Mouse (Mus musculus) urinary bladder, postnatal 10 days (tissue): ENCODE data around the gene Dgcr2.

Experiments
- DNase-seq: peaks from one replicate; pipeline ENCODE4 v3.0.0; 2022; ENCODE audit warnings: low spot score

Dgcr2 gene

DNA sequence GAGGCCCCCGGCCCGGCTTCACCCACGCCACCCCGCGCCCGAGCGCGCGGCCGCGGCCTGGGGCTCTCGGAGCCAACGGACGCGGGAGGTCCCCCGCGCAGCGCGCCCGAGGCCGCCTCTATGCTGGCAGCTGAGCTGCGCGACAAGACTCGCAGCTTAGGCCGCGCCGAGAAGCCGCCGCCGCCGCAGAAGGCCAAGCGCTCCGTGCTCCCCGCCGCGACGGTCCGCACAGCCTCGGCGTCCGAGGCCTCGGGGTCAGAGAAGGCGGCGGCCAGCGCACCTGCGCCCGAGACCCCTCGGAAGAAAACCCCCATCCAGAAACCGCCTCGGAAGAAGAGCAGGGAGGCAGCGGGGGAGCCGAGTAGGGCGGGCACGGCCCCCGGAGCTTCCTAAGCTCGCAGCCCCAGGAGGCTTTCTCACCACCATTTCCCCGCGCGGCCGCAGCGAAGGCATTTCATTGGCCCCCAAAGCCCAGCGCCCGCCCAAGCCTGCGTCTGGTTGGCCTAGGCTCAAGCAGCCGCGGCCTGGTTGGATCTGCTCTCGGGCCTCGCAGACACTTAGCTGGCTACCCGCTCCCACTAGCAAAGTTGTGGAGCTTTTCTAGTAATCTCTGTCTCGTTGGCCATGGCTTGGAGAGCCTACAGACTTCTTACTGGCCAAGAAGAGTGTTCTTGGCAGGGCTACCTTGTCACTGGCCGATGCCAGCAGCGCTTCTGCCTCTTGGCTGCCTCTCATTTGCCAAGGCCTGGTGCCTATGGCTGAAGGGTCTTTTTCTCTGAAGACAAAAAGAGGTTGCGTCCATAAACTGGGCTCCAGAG is 91.0 kb downstream of the Dgcr2 start:
- no peak for DNase-seq

DNA sequence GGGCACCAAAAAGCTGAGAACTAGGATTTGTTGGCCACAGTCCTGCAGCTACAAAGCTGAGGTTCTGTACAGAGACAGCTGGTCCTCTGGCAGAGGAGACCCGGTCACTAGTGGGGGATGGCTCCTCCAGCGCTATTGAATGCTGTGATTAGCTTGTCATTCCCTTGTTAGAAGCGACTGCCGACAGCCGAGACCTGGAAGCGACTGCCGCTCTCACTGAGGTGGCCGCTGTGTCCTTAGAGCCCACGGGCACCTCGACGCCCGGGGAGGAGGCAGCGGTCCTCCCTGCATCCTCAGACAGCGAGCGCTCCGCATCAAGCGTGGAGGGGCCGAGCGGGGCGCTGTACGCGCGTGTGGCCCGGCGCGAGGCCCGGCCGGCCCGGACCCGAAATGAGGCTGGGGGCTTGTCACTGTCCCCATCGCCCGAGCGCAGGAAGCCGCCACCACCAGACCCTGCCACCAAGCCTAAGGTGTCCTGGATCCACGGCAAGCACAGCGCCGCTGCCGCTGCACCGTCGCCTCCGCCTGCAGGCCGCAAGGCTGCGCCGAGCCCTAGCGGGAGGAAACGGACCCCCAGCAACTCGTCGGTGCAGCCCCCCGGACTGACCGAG is 91.7 kb downstream of the Dgcr2 start:
- no peak for DNase-seq

DNA sequence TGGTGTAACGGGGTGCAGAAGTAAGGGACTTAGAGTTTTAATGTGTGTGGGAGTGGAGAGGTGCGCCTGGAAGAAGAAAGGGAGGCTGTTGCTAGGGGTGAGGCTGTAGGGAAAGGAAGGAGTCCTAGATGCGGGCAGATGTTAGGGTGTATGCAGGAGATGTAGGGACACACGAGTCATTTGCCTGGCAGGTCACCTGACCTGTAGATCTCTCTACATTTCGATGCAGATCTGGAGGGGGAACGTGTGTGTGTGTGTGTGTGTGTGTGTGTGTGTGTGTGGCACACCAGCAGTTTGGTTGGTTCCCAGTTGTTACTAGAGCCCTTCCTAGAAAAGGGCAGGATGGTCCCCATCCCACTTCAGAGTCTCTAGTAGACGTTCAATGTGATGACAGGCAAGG is 93.4 kb downstream of the Dgcr2 start:
- DNase-seq, result no peak

DNA sequence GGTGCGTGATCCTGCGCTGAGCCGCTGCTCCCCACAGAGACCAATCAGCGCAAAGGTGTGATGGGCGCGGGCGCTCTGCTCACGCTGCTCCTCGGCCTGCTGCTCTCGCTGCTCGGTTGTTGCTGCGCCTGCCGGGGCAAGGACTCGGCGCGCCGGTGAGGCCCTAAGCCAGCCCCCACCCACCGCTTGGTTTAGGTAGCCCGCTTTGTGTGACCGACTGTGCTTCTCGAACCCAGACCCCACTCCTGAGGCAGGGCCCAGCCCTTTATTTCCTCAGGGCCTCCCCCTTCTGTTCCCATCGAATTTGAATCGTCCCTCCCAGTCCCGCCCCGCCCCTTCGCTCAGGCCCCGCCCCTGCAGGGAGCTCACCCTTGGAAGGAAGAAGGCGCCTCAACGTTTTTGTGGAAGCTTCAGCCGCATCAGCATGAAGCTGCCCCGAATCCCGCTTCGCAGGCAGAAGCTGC is 93.9 kb downstream of the Dgcr2 start:
- DNase-seq, result no peak

DNA sequence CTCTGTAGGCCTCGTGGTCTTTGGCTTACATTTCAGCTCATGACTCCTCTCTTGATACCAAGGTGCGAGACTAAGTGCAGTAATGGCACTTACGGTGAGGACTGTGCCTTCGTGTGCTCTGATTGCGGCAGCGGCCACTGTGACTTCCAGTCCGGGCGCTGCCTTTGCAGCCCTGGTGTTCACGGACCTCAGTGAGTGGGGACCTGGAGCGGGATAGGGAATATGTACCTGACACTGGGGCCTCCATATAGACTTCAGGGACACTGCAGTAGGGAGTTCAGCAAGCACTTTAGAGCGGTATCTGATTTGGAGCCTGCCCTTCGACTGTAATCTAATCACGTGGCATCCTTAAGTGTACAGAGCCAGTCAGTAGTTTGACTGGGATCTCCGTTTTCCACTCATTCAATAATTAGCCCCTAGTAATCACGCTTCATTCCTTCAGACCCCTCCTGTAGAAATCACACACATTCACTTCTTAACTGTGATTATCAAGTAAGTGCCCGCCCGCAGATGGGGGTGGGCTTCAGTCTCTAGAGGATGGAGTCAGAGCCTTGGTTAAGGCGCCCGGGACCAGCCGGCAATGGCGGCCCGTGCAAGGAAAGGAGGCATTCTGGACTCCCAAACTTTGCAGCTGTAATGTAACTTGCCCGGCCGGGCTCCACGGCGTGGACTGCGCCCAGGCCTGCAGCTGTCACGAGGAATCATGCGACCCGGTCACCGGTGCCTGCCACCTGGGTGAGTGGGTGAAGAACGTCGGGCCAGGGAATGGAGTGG is 94.5 kb downstream of the Dgcr2 start:
- no peak for DNase-seq

DNA sequence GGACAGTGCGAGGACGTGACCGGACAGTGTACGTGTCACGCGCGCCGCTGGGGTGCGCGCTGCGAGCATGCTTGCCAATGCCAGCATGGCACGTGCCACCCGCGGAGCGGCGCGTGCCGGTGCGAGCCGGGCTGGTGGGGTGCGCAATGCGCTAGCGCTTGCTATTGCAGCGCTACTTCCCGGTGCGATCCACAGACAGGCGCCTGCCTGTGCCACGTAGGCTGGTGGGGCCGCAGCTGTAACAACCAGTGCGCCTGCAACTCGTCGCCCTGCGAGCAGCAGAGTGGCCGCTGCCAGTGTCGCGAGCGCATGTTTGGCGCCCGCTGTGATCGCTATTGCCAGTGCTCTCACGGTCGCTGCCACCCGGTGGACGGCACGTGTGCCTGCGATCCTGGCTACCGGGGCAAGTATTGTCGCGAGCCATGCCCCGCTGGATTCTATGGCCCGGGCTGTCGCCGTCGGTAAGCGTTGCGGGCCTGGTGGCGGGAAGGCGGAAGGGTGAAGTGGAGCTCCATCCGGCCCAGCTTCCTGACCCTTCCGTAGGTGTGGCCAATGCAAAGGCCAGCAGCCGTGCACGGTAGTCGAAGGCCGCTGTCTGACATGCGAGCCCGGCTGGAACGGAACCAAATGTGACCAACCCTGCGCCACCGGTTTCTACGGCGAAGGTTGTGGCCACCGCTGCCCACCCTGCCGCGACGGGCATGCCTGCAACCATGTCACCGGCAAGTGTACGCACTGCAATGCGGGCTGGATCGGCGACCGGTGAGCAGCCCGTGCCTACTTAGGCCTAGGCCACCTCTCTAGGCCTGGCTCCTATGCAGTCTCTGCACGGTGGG is 95.3 kb downstream of the Dgcr2 start:
- DNase-seq, result no peak

DNA sequence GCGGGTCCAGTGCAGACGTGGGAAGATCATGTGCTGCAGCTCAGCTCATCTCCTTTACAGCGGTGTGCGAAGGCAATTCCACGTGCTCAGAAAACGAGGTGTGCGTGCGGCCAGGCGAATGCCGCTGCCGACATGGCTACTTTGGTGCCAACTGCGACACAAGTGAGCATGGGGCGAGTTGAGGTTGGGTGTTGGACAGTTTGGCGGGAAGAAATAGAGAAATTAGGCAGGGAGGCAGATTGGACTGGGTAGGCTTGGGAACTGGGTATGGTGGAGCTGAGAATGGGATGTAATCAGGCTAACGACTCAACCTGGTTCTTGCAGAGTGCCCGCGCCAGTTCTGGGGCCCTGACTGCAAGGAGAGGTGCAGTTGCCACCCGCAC is 95.9 kb downstream of the Dgcr2 start:
- DNase-seq, result no peak

DNA sequence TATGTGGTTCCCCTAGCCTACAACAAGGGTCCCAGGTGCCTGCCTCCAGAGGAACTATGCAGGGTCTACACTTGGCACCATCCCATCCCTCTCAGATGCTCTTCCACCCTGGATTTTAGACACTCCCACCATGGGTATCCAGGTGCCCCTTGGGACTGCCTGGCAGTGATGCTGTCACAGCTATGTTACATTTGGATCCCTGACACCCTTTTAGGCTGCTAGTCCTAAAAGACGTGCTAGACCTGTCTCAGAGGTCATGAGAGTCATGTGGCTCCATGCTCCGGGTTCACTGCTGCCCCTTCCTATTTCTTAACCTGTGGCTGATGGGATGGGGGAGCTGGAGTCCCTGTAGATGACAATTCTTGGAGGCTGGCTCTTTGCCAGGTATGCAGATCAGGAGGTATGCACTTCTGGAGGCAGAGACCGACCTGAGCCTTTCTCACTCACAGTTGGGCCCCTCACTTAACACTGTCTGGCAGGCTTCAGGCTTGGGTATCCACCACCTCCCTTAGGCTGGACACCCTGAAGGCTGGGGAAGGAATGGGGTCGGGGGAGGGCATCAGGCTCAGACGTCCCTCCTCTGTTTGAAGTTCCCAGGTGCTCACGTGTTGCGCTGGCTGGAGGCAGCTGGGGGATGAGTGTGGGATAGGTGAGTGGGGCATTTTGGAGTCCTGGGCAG is 96.4 kb downstream of the Dgcr2 start:
- no peak for DNase-seq

DNA sequence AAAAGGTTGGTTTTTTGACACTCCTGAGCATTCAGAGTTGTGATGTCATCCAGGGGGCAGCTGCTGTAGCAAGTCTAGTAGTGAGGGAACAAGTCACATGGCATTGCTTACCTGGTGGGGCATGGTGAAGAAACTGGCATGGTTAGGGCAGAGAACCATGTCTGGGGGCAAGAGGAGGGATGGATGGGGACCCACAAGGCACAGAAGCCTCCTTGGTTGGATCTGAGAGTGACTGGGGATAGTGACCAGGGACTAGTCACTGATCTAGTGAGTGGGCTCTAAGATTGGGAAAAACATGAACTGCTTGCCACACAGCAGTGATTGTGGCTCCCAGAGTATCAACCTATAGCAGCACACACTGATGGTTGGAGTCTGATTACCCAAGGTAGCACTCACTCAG is 98.8 kb downstream of the Dgcr2 start:
- no peak for DNase-seq

DNA sequence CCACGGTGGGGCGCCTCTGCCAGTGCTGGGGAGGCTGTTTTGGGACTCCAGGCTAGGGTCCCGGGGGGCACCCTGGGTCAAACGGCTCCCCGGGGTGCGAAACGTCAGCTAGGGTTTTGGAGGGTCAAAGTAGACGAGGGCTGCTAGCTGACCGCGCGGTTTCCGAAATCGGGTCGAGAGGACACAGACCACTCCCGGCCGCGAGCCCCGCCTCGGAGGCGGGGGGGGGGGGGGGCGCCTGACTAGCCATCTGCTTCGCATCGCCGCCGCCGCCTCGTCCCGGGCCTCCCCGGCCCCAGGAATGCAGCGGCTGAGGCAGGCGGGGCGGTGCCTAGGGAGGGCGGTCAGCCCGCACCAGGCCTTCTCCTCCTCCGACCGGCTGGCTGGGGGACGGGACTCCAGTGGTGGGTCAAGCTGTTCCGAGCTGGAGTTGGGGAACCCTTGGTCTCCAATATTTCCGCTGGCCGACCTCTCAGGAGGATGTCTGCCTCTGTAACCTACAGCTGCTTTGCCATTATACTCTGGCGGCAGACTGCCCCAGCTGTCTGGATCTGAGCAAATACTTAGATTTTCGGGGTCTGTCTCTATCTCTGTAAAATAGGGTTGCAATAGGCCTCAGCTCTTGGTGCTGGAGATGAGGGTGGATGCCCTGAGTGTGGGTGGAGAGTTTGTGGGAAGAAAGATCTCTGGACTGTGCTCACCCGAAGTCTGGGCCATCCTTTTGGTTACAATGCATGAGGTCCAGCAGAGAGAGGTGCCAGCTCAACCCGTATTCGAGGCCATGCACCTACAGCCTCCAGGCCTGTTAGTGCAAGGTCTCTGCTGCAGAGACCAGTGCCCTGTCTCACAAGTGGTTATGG is 99.8 kb downstream of the Dgcr2 start:
- DNase-seq, result no peak

DNA sequence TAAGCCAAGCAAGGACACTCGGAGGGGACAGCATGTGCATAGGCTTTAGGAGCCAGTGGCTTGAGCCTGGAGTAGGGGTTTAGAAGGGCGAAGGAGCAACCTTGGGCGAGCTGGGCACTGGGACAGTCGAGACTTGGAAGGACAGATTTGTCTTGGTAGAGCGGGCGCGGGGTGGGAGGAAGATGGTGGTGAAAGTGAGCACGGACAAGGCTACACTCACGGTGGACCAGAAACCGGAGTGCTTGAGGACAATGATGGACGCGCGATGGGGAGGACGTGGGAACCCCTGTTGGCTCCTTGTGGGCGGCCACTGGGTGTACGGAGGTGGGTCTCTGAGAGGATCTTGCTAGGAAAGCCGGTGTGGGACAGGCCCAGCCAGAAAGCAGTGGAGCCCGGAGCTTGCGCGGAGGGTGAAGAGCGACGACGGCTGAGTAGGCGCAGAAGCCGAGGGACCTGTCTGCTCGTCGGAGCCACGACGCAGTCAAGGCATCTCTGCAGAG is 100.5 kb downstream of the Dgcr2 start:
- DNase-seq, result no peak

DNA sequence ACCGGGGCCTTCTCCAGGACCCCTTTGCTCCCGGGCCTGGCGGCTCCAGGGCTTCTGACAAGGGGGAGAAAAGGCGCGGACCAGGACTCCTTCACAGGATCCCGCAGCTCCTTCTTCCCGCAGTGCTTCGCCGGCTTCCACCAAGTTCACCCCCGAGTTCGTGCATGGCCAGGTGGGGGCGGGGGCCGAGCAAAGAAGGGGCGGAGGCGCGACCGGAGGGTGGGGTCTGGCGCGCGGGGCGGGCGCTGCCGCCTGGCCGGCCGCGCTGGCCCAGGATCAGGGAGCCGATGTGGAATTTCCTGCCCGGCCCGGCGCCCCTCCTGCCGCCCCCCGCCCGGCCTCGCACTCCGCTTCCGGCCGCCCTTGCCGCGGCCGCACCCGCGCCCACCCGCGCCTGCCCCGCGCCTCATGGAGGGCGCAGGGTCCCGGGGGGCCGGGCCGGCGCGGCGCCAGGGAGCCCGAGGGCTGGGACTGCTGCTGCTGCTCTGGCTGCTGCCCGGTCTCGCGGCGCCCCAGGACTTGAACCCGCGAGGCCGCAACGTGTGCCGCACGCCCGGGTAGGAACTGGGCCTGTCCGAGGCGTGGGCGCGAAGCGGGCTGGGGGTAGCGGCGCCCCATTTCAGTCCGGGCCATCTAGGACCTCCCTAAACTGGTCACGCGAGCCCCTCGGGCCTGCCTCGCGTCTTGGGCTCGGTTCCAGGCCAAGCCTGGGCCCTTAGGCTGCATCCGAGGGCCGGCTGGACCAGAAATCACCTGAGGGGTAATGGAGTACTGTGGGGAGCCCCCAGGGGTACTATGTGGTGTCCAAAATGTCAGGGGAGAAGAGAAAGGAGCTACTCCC is 101.2 kb downstream of the Dgcr2 start, which contains the start of gene Scarf2:
Gene Scarf2 (plus strand): TSS at position 312 of the 841 bp plus-strand sequence.
- DNase-seq, result no peak

DNA sequence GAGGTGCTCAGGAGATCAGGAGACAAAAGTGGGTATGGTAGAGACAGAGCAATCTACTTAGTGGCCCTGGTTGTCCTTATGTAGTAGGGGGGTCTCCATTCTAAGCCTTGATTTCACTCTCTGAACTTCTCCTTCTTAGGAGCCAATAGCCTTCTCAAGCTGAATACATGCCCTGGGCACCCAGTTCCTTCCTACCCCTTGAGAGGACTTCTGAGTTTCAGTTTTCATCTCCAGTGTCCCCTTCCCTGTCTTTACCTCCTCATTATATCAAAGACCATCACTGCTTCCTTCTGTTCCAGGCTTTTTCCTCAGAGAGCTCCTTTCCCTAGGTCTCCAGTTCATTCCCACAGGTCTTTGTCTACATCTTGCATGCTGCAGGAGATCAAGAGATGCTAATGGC is 101.8 kb downstream of the Dgcr2 start:
- no peak for DNase-seq

DNA sequence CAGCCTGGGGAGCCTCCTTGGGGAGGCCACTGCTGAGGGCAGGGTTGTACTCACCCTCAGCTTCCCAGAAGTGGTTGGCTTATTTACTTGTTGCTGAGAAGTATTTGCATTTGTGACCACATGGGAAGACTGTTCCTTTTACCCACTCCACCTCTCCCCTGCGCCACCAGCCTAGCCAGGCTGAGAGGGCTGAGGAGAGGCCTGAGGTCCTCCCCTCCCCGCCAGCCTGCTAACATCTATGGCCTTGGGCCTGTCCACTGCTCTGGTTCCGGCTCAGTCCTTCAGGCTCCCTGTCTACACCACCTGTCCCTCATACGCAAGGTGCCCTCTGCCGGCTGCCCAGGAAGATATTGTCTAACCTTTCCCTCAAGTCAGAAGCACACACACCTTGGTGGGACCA is 102.7 kb downstream of the Dgcr2 start:
- DNase-seq, result no peak

DNA sequence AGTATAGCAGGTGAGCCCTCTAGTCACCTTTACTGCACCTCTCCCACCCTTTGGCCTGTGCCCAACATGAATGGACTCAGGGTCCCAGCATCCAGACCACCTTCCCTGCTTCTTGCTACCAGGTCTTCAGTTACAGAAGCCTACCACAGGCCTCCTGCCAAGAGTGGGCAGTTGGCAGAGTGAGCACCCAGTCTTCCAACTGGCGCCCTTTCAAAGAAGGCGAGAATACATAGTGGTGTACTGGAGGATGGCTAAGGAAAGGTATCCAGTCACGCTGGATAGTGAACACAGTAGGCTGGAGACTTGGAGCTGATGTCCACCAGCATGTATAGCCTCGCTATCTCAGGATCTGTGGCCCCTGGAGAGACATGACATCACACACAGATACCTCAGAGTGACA is 104.3 kb downstream of the Dgcr2 start:
- DNase-seq, result no peak

DNA sequence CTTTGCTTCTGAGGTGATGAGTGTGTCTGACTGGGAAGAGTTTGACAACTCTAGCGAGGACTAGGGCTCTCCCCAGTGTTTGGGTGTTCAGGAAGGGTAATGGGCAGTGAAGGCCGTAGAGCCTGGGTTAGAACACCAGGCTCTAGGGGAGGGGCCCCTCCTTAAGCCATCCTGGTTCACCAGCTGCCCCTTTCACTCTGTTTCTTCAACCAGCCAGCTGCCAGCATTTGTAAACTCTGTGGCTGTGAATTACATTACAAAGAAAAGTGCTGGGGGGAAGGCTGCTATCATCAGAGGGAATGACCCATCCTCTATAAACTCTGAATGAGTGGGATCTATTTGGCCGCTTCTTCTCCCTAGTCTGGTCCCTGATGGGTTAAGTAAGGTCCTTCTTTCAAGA is 105.6 kb downstream of the Dgcr2 start:
- no peak for DNase-seq
